Mouse (Mus musculus) left cerebral cortex, adult 2 months (tissue): ENCODE data around the gene Mgam. TPM values are rescaled to one million over a fixed set of nuclear protein-coding genes. Genes with fewer than 3 reads are reported as not detected.
"Not testable (repeated sequence)": the region's sequence is repeated elsewhere in the genome, so short reads cannot be mapped to it uniquely, and the experiment has no call there.

ENCODE experiments used
- DNase-seq, 2 experiments: peaks; one replicate each; pipeline ENCODE4 v3.0.0; 2021 to 2022; ENCODE audit warnings: low spot score in 2 of 2, mixed read lengths in 1 of 2; ENCODE audit errors: extremely low spot score in 1 of 2
- H3K27ac ChIP-seq: fragments of 200-600 bp; 2 replicates; pipeline ENCODE4 v1.8.1; 2022
- H3K4me3 ChIP-seq: fragments of 200-600 bp; 2 replicates; pipeline ENCODE4 v1.8.1; 2022
- CTCF ChIP-seq: fragments of 200-600 bp; IDR thresholded peaks from 2 replicates; pipeline ENCODE4 v1.8.1; 2022; ENCODE audit warnings: antibody characterized with exemption, mild to moderate bottlenecking, moderate library complexity
- intact Hi-C: fragments of 180-260 bp; cut with DNase I; formaldehyde crosslinking; loops from one replicate; pipeline ENCODE4 v1.15.1; 2025
- long read RNA-seq, 2 experiments: library from polyadenylated mRNA; stranded (forward); transcript quantifications; one replicate each; pipeline ENCODE4 v2.0.0; 2021; ENCODE audit warnings: borderline mapping rate in 2 of 2
- total RNA-seq, 2 experiments: library from RNA; stranded (reverse); gene quantifications; 2 replicates each; pipeline ENCODE4 v1.2.3; 2021

Mgam gene
- total RNA-seq, result under 1 TPM in 1 of 2 experiments, not detected in 1; 0.65 TPM
- long read RNA-seq, experiment 1, result 0 reads
- long read RNA-seq, experiment 2, result 0 reads

GRCm38 (mm10) chr6:40628406-40629000 lies at the start of gene Mgam:
Mgam (plus strand) TSS chr6:40628831.
- DNase-seq, result no peak
- intact Hi-C loops, result no loop called here
- no peak for TF ChIP-seq CTCF
- no peak within 1 kb of the TSS for H3K27ac ChIP-seq
- H3K4me3 ChIP-seq, result no peak within 1 kb of the TSS

- TF ChIP-seq CTCF, result no peak
- H3K4me3 ChIP-seq, result no peak overlapping the region
- no peak for DNase-seq
- intact Hi-C loops, result no loop called here
- no peak overlapping the region for H3K27ac ChIP-seq
Measured at GRCm38 (mm10) chr6:40584336-40584735, 44.3 kb upstream of the Mgam start.

DNA sequence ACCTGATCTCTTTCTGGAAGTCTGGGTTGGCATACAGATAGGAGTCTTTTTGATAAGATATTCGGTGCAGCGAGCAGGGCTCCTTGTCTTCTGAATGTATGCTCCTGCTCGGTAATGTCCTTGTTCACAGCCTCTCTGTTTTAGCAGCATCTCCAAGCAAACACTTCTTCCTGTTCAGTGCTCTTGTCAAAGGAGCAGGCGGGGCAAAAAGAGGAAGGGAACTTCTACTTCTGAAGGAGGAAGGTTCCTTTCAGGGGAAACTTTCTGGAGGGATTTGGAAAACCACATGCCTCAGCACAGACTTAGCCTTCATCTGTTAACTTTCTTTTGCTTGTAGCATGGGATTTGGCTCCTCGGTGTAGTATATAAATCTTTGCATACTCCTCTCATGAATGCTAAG lies 43.0 kb upstream of the Mgam start, which contains the start of gene Clec5a:
Gene Clec5a (minus strand): TSS at position 177 of the 400 bp plus-strand sequence.
- no peak for DNase-seq
- Histone ChIP-seq H3K27ac (no peak within 1 kb of the TSS), H3K4me3 (no peak within 1 kb of the TSS)
- intact Hi-C loops, result no loop called here
- TF ChIP-seq CTCF, result no peak

- no peak overlapping the region for H3K27ac ChIP-seq
- DNase-seq, result no peak
- no peak overlapping the region for H3K4me3 ChIP-seq
- TF ChIP-seq CTCF, result no peak
- intact Hi-C loops, result no loop called here
Measured at GRCm38 (mm10) chr6:40588346-40588745, 40.3 kb upstream of the Mgam start.

DNA sequence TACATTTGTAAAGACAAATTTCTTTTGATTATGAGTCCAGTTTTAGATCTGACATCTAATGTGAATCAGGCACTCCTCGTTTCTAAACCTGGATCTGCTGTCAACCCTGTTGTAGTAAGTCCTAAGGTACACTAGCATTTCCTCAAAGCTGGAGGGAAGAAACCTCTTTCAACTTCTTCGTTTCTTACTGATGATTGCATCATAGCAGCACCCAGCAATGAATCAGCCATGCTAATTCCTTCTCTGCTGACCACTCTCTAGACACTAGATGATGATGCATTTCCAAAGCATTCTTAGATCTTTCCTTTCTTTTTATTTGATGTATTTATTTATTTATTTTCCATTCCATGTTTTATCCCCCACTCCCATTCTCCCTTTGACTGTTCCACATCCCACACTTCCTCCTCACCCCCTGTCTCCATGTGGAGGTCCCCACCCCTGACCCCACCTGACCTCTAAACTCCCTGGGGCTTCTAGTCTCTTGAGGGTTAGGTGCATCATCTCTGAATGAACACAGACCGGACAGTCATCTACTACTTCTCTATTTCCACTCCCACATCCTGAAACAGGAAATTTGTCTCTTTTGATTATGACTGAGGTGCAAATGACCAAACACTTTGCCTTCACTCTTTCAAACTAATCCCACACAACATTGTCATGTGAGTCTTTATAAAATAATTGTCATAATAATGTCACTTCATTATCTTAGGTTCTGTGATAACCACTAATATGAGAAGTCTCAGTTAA lies 33.7 kb upstream of the Mgam start:
- no peak for DNase-seq
- no peak for TF ChIP-seq CTCF
- H3K4me3 ChIP-seq, result no peak overlapping the region
- intact Hi-C loops, result no loop called here
- H3K27ac ChIP-seq, result no peak overlapping the region

- DNase-seq, H3K27ac ChIP-seq, H3K4me3 ChIP-seq, intact Hi-C loops: not testable (repeated sequence)
Measured at GRCm38 (mm10) chr6:40598546-40598945, 30.1 kb upstream of the Mgam start.

DNA sequence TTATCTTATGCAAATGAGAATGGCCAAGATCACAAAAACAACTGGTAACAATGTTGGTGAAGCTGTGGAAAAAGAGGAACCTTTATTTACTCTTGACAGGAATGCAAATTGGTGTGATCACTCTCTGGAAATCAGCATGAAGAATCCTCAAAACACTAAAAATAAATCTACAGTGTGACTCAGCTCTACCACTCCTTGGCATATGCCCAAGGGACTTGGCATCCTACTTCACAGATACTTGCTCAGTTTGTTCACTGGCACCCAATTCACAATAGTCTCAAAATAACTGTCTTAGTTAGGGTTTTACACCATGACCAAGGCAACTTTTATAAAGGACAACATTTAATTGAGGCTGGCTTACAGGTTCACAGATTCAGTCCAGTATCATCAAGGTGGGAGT lies 21.2 kb upstream of the Mgam start:
- no peak for TF ChIP-seq CTCF

GRCm38 (mm10) chr6:40610244-40610643 lies 18.4 kb upstream of the Mgam start:
- H3K27ac ChIP-seq, result no peak overlapping the region

More for the DNA sequence above, 21.2 kb upstream of the Mgam start:
- intact Hi-C loops, result no loop called here
- DNase-seq, result peak; percentile 62 to 66
- Histone ChIP-seq H3K27ac (no peak overlapping the region), H3K4me3 (no peak overlapping the region)

DNA sequence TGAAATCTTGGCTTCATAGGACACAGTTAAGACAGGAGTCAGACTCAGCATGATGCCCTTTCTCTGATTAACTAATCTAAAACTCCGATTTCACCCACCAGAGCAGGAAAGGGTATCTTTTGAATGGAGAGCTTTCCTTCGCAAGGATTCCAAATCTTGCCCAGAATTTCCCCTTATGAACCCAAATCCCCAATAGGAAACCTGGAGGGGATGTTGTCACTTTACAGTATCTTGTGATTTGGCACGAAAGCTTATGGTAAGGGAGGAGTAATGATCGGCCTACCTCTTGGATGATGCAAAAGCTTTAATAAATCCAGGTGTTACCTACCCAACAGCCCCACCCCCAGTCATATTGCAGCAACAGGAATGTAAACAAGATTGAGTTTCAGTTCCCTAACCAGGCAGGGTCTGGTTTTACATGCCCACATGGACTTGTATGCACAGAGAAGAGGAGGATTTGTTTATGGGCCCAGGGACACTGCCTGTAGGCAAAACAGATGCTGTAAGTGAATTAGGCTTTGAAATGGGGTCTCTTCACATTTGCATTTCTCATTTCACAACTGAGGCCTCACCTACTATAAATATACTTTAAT lies 15.3 kb upstream of the Mgam start, which contains the start of gene Tas2r138:
Gene Tas2r138 (minus strand): TSS at position 51 of the 593 bp plus-strand sequence.
- DNase-seq, result no peak
- H3K27ac ChIP-seq, result no peak within 1 kb of the TSS
- intact Hi-C loops, result loop anchor here (5.0 kb wide), 1 partner anchor 131 kb away; no protein-coding TSS in a partner anchor

More at GRCm38 (mm10) chr6:40610244-40610643, 18.4 kb upstream of the Mgam start:
- no peak for DNase-seq
- TF ChIP-seq CTCF, result no peak
- no peak overlapping the region for H3K4me3 ChIP-seq
- intact Hi-C loops, result loop anchor here (5.0 kb wide), 1 partner anchor 128 kb away; no protein-coding TSS in a partner anchor

DNA sequence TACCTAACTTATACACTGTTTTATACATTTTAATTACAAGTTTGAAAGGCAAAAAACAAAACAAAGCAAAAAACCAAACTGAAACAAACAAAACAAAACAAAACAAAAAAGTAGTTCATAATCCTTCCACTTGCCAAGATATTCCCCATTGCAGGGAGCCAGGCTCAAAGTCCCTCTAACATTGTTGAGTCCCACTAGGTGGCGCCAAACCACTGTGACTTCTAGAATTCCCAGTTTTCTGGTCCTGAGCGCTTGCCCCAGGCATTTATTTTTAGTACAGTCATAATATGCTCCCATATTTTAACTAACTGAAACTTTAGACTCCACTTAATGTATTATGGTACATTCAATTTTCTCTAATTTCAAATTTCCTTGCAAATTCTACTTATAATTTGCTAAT lies 10.7 kb upstream of the Mgam start:
- intact Hi-C loops, result loop anchor here (1.0 kb wide), 1 partner anchor 71 kb away; no protein-coding TSS in a partner anchor
- peak; percentile 61 to 62 for DNase-seq
- Histone ChIP-seq H3K27ac (no peak overlapping the region), H3K4me3 (no peak overlapping the region)
- peak; percentile 92 for TF ChIP-seq CTCF

More for the DNA sequence above, 15.3 kb upstream of the Mgam start, which contains the start of gene Tas2r138:
- H3K4me3 ChIP-seq, result no peak within 1 kb of the TSS
- TF ChIP-seq CTCF, result no peak

GRCm38 (mm10) chr6:40626111-40626510 lies 2.5 kb upstream of the Mgam start:
- no peak for DNase-seq
- Histone ChIP-seq H3K4me3 (no peak overlapping the region), H3K27ac (no peak overlapping the region)
- no peak for TF ChIP-seq CTCF
- intact Hi-C loops, result no loop called here

GRCm38 (mm10) chr6:40634640-40635071 lies 6.0 kb downstream of the Mgam start:
- TF ChIP-seq CTCF, result no peak
- H3K4me3 ChIP-seq, result no peak overlapping the region
- H3K27ac ChIP-seq, result no peak overlapping the region
- no peak for DNase-seq
- intact Hi-C loops, result no loop called here
